Mouse (Mus musculus): ENCODE data around the gene Hoxa1. TPM values are rescaled to one million over a fixed set of nuclear protein-coding genes. Genes with fewer than 3 reads are reported as not detected.

Hoxa1 gene
- total RNA-seq (2014; rRNA removed) (0.27 TPM in 1 of 2 replicates, not detected in the other), polyA plus RNA-seq (2015; fragmentation: Nextera tagmentation; extraction: Ambion mirVana) (0.16 TPM in 1 of 2 replicates, not detected in the other)

DNA sequence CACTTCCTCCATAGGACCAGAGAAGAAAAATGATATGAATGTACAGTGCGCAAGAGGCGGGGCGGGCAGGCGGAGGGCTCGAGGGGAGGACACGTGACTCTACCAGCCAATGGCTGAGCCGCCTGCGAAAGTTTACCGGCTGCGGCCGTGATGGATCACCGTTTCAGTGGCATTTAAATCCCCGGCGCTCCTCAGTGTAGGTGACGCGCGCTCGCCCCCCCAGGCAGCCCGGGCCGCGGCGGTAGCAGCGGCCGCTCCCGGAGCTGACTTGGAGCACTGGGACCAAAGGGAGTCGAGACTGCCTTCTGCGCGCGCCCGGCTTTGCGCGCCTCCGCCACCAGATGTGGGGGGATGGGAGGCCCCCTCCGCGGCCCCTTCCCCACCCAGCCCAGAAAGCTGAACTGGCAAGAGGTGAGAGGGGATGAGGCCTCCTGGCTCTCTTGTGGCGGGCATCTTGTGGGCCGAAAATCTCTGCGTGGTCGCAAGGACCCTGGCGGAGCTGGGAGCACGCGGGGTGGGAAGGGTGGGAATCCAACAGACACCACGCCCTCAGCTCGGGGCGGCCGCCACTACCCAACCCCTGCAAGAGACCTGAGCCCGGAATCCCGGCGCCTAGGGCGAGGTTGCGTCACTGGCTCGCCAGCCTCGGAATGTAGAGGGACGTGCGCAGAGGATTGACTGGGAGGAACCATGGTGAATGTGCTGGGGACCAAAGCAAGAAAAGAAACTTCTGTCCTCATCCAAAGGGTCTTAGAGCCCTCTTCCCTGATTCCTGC, at the start of gene Hoxa1:
Gene Hoxa1 (minus strand): TSS at position 42 of the 776 bp plus-strand sequence.
- no peak within 1 kb of the TSS for H3K27ac ChIP-seq (ENCODE audit: low read depth, low read length)
- H3K9ac ChIP-seq (replicated peaks; ENCODE audit: low read length, poor library complexity, severe bottlenecking): no peak within 1 kb of the TSS
- ATAC-seq (ENCODE audit: low FRiP score): peak; percentile 34

DNA sequence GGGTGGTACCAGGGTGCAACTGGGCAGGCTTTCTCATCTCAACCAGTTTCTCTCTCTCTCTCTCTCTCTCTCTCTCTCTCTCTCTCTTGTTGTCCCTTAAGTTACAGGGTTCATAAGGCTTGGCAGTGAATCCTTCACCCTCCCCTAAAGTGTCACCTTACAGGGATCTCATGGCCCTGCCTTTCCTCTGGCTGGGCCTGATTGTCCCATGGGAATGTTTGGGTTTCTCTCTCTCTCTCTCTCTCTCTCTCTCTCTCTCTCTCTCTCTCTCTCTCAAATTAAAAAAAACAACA, 49.5 kb upstream of the Hoxa1 start:
- Histone ChIP-seq H3K4me2 (ENCODE audit: low read depth, low read length, poor library complexity, severe bottlenecking) (no peak overlapping the region), H3K4me3 (ENCODE audit: low read depth, low read length) (no peak overlapping the region)

More for the DNA sequence above, at the start of gene Hoxa1:
- DNase-seq (ENCODE audit: low spot score): peak; percentile 86
- H3K27me3 ChIP-seq (ENCODE audit: insufficient read depth, low read length): peaks cover 86% of the 10 kb centered on the region
- no peaks in the 10 kb centered on the region for H3K9me3 ChIP-seq (ENCODE audit: low read length)
- TF ChIP-seq CTCF (IDR thresholded peaks at IDR 0.05): no peak
- H3K4me1 ChIP-seq (ENCODE audit: insufficient read depth, low read length): peaks cover 5% of the 10 kb centered on the region; the same call in 1 of the 2 replicates
- peak within 1 kb of the TSS; percentile 75 for H3K4me2 ChIP-seq (ENCODE audit: low read depth, low read length, poor library complexity, severe bottlenecking)
- WGBS: 1% methylated on average over 48 of the region's 55 CpGs
- no peaks in the 10 kb centered on the region for H3K36me3 ChIP-seq (ENCODE audit: insufficient read depth, low read length)
- peak within 1 kb of the TSS; percentile 39 for H3K4me3 ChIP-seq (ENCODE audit: low read depth, low read length)

DNA sequence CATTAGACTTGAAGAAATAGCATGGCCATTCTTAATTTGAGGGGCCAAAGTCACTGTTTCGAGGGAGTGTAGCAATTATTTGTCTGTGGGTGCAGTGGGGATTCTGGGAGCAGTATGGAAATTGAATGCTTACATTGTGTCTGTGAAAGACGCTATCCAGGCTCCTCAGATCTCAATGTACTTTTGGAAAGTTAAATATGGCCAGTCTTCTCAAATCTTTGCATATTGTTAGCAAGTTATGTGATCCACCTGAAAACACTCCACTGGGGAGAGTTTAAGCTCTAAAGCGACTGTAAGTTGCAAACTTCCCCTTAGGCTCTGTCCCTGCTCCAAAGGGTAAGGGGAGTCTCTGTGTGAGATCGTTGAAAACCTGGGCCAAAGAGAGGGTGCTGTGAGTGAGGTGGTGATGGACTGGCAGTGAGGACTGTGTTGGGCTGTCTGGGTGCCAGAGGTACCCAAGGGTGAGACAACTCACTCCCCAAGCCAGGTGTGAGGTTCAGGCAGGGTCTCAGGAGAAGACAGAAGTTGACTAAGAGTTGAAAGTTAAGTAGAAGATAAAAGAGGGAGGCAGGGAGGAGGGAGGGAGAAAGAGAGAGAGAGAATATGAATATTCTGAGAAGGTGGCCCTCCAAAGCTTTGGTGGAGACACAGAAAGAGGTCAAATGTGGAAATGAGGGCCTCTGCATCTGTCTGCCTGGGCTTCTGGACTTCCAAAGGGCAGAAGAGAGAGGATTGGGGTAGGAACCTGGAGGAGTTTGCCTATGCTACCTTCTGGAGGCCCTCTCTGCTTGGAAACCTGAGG, 49.0 kb upstream of the Hoxa1 start:
- DNase-seq (ENCODE audit: low spot score) (no peak), ATAC-seq (ENCODE audit: low FRiP score) (no peak)
- H3K9me3 ChIP-seq (ENCODE audit: low read length): no peaks in the 10 kb centered on the region
- no peak overlapping the region for H3K4me3 ChIP-seq (ENCODE audit: low read depth, low read length)
- H3K36me3 ChIP-seq (ENCODE audit: insufficient read depth, low read length): no peaks in the 10 kb centered on the region
- no peak overlapping the region for H3K4me2 ChIP-seq (ENCODE audit: low read depth, low read length, poor library complexity, severe bottlenecking)
- H3K27ac ChIP-seq (ENCODE audit: low read depth, low read length): no peak overlapping the region
- no peak for TF ChIP-seq CTCF (IDR thresholded peaks at IDR 0.05)
- H3K9ac ChIP-seq (replicated peaks; ENCODE audit: low read length, poor library complexity, severe bottlenecking): no peak overlapping the region
- no peaks in the 10 kb centered on the region for H3K4me1 ChIP-seq (ENCODE audit: insufficient read depth, low read length)
- H3K27me3 ChIP-seq (ENCODE audit: insufficient read depth, low read length): peaks cover 97% of the 10 kb centered on the region
- 6% methylated on average over 4 of the region's 4 CpGs for WGBS

More for the DNA sequence above, 49.5 kb upstream of the Hoxa1 start:
- TF ChIP-seq CTCF (IDR thresholded peaks at IDR 0.05): no peak
- DNase-seq (ENCODE audit: low spot score) (no peak), ATAC-seq (ENCODE audit: low FRiP score) (no peak)
- Histone ChIP-seq H3K9me3 (ENCODE audit: low read length) (no peaks in the 10 kb centered on the region), H3K4me1 (ENCODE audit: insufficient read depth, low read length) (no peaks in the 10 kb centered on the region), H3K9ac (replicated peaks; ENCODE audit: low read length, poor library complexity, severe bottlenecking) (no peak overlapping the region), H3K27me3 (ENCODE audit: insufficient read depth, low read length) (peaks cover 96% of the 10 kb centered on the region), H3K27ac (ENCODE audit: low read depth, low read length) (no peak overlapping the region), H3K36me3 (ENCODE audit: insufficient read depth, low read length) (no peaks in the 10 kb centered on the region)

DNA sequence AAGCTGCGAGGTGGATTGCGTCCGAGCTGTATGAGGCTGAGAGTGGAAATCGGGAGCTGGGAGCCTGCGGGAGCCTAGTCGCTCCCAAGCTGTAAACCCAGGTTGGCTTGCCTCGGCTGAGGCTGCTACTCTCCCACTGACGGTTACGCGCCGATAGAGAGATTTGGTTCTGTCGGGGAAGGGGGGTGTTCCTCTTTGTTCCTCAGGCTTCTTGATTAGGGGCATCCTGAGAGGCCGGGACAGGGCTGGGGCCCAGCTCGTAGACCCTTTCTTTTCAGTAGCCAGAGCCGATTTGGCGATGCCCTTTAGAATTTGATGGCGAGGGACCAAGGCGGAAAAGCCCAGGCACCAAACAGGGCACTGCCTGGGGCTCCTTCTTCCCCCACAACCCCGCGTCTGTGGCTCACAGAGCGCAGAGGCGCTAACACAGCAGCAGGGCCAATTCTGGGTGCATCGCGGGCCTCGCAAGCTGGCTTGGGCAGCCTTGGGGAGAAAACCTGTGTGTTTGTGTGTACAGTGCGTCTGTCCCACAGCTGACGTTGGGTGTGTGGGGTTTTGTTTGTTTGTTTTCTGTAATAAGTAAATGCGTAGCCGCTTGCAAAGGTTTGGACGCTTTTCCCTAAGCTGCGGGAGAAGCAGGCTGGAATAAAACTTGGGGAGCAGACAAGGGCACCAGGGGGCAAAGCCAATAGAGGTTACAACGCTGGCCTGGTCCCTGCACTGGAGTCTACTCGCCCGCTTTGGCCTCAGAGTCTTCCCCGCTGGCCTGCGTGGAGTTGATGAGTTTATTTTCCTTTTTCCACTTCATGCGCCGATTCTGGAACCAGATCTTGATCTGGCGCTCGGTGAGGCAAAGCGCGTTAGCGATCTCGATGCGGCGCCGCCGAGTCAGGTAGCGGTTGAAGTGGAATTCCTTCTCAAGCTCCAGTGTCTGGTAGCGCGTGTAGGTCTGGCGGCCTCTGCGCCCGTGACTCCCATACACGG, 47.8 kb upstream of the Hoxa1 start:
- Histone ChIP-seq H3K27me3 (ENCODE audit: insufficient read depth, low read length) (peaks cover 97% of the 10 kb centered on the region), H3K9me3 (ENCODE audit: low read length) (no peaks in the 10 kb centered on the region), H3K9ac (replicated peaks; ENCODE audit: low read length, poor library complexity, severe bottlenecking) (no peak overlapping the region), H3K4me2 (ENCODE audit: low read depth, low read length, poor library complexity, severe bottlenecking) (no peak overlapping the region), H3K36me3 (ENCODE audit: insufficient read depth, low read length) (no peaks in the 10 kb centered on the region), H3K4me3 (ENCODE audit: low read depth, low read length) (no peak overlapping the region), H3K4me1 (ENCODE audit: insufficient read depth, low read length) (no peaks in the 10 kb centered on the region), H3K27ac (ENCODE audit: low read depth, low read length) (no peak overlapping the region)
- ATAC-seq (ENCODE audit: low FRiP score) (no peak), DNase-seq (ENCODE audit: low spot score) (no peak)
- no peak for TF ChIP-seq CTCF (IDR thresholded peaks at IDR 0.05)
- 1% methylated on average over 55 of the region's 55 CpGs for WGBS

DNA sequence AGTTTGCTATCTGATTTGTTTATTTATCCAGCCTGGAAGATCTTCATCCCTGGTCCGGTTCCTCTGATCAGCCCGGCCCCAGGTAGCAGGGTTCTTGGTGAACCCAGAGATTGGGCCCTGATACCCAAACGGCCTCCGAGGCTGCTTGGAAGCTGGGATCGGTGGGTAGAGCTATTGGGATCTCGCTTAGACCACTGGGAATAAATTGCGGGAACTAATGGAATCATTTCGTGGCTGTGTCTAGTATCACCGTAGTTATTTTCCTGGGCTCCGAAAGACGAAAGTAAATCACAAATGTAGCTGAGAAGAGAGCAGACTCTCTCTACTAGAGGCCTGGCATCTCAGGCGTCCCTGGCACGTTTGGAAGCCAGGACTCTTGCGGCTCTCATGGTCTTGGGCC, 47.1 kb upstream of the Hoxa1 start:
- Histone ChIP-seq H3K9ac (replicated peaks; ENCODE audit: low read length, poor library complexity, severe bottlenecking) (no peak overlapping the region), H3K9me3 (ENCODE audit: low read length) (no peaks in the 10 kb centered on the region), H3K4me1 (ENCODE audit: insufficient read depth, low read length) (no peaks in the 10 kb centered on the region), H3K27me3 (ENCODE audit: insufficient read depth, low read length) (peaks cover 99% of the 10 kb centered on the region), H3K4me2 (ENCODE audit: low read depth, low read length, poor library complexity, severe bottlenecking) (no peak overlapping the region), H3K36me3 (ENCODE audit: insufficient read depth, low read length) (no peaks in the 10 kb centered on the region), H3K27ac (ENCODE audit: low read depth, low read length) (no peak overlapping the region), H3K4me3 (ENCODE audit: low read depth, low read length) (no peak overlapping the region)
- no peak for TF ChIP-seq CTCF (IDR thresholded peaks at IDR 0.05)
- 5% methylated on average over 14 of the region's 14 CpGs for WGBS
- DNase-seq (ENCODE audit: low spot score) (no peak), ATAC-seq (ENCODE audit: low FRiP score) (no peak)
